Mouse (Mus musculus) MEL-GATA-1-ER (cell line): Measurements from ENCODE around the gene Trim75.
A peak's percentile ranks its signal among the peaks of the same experiment; 100 is the strongest.

Experiments used
- DNase-seq: peaks from one replicate; pipeline ENCODE4 v3.0.0-alpha.2; 2012; ENCODE audit warnings: low read depth; ENCODE audit errors: extremely low read depth

The Trim75 gene

GRCm38 (mm10) chr8:64944831-64945230 is 42.8 kb downstream of the Trim75 start:
- DNase-seq: peak; percentile 47

GRCm38 (mm10) chr8:64942946-64943345 is 44.7 kb downstream of the Trim75 start:
- DNase-seq: no peak

- DNase-seq: peak; percentile 41
These were observed 46.1 kb downstream of the Trim75 start for GRCm38 (mm10) chr8:64941495-64941894.

- DNase-seq: no peak
These were observed 46.6 kb downstream of the Trim75 start for GRCm38 (mm10) chr8:64941019-64941418.

- DNase-seq: no peak
These were observed 52.6 kb downstream of the Trim75 start for GRCm38 (mm10) chr8:64934997-64935396.
